ENCODE assay signal across 7 mouse cellular contexts in genomic region chr5:113142486-113142885, GRCm38 (mm10).
A peak's percentile ranks its signal among the peaks of the same experiment; 100 is the strongest.
DNase-seq lines count a peak whose midpoint lies in the region; ATAC-seq and TF ChIP-seq lines count a peak whose summit lies in the region.

No protein-coding gene starts in this region.

- H3K27me3 ChIP-seq in limb, embryonic 10.5 days (ENCODE audit: low read depth, poor library complexity, severe bottlenecking), result peaks cover 32% of the 10 kb centered on the region

- H3K4me1 ChIP-seq in cortical plate, adult 2 months (ENCODE audit: control insufficient read depth, insufficient read depth, low read length), result peaks cover 16% of the 10 kb centered on the region
- peaks cover 40% of the 10 kb centered on the region for H3K4me1 ChIP-seq in limb, embryonic 10.5 days

- intact Hi-C loops in heart, postnatal 36 days (cut with DNase I), result no loop called here

- H3K4me3 ChIP-seq in cortical plate, adult 2 months (ENCODE audit: insufficient read depth, low read length), result no peak overlapping the region
- no peak overlapping the region for H3K4me3 ChIP-seq in limb, embryonic 10.5 days

- WGBS in limb, embryonic 10.5 days, result 50% methylated on average over 11 of the region's 11 CpGs

- H3K36me3 ChIP-seq in limb, embryonic 10.5 days, result no peaks in the 10 kb centered on the region

- peak; percentile 71 to 85 for DNase-seq in frontal cortex, postnatal 14 days (ENCODE audit: low spot score in 2 of 2)
- peak; percentile 66 to 72 for DNase-seq in heart, postnatal 36 days
- no peak for DNase-seq in limb, embryonic 10.5 days (ENCODE audit: low spot score)
- DNase-seq in urinary bladder, postnatal 36 days (ENCODE audit: low spot score in 2 of 2), result no peak
- no peak for DNase-seq in T-cell, adult 2 months (ENCODE audit: low spot score)

- no peak for TF ChIP-seq CTCF in cortical plate, adult 2 months (IDR thresholded peaks at IDR 0.05; ENCODE audit: extremely low read depth, insufficient read depth, low read length)

- ATAC-seq in megakaryocyte, adult 5-6 weeks (ENCODE audit: poor library complexity, severe bottlenecking), result no peak

- no peaks in the 10 kb centered on the region for H3K9me3 ChIP-seq in limb, embryonic 10.5 days (replicated peaks)

- peak overlapping the region; percentile 1; the same call in 1 of the 2 replicates for H3K27ac ChIP-seq in cortical plate, adult 2 months (ENCODE audit: insufficient read depth, low read length)
- H3K27ac ChIP-seq in limb, embryonic 10.5 days, result peak overlapping the region; percentile 38; the same call in 1 of the 2 replicates

- TF ChIP-seq POLR2A in cortical plate, adult 2 months (IDR thresholded peaks at IDR 0.05; ENCODE audit: extremely low read depth, insufficient read depth, low read length), result peak; percentile 54; the same call in 1 of the 2 replicates

Comparison
In these comparisons a context has a peak if more than half of its experiments do, and no peak if none do; other contexts are left out.
1. DNase-seq: peak in frontal cortex, postnatal 14 days (2 of 2) and heart, postnatal 36 days (2 of 2); none in limb, embryonic 10.5 days (single experiment), urinary bladder, postnatal 36 days (0 of 2) and T-cell, adult 2 months (single experiment).